Mouse (Mus musculus) hindbrain, embryonic 12.5 days (tissue): ENCODE measurements around the gene Trim71. TPM values are rescaled to one million over a fixed set of nuclear protein-coding genes. Genes with fewer than 3 reads are reported as not detected.

ENCODE experiments used
- polyA plus RNA-seq: library from polyadenylated mRNA; unstranded; fragments of >200 nt; fragmentation: Nextera tagmentation; extraction: Ambion mirVana; gene quantifications from 2 replicates; pipeline ENCODE4 v1.2.1, GENCODE M21; 2016

Gene Trim71
- polyA plus RNA-seq, 1 experiment from 2014 or later = 1.3 TPM

Other genes with a start within 250 kb of the Trim71 start
- gene Bcl2a1c, start 234.2 kb downstream of the Trim71 start, polyA plus RNA-seq = not detected in 2 replicates
- gene Crtap, start 173.7 kb downstream of the Trim71 start, polyA plus RNA-seq = 68.4 and 73.9 TPM in 2 replicates
- gene Glb1, start 163.3 kb downstream of the Trim71 start, polyA plus RNA-seq = 26.0 and 27.9 TPM in 2 replicates
- gene Tmppe, start 163.3 kb downstream of the Trim71 start, polyA plus RNA-seq = 9.1 and 10.3 TPM in 2 replicates
- not detected in 2 replicates for gene Ccr4, start 59.5 kb downstream of the Trim71 start, polyA plus RNA-seq
- gene C130032M10Rik, start 48.7 kb downstream of the Trim71 start, polyA plus RNA-seq = 0.31 and 0.46 TPM in 2 replicates
- 67.2 and 71.9 TPM in 2 replicates for gene Cnot10, start 75.8 kb upstream of the Trim71 start, polyA plus RNA-seq
- 124 and 125 TPM in 2 replicates for gene Dync1li1, start 124.4 kb upstream of the Trim71 start, polyA plus RNA-seq
- gene Cmtm6, start 166.7 kb upstream of the Trim71 start, polyA plus RNA-seq = 25.8 and 26.0 TPM in 2 replicates
- 43.9 and 50.9 TPM in 2 replicates for gene Cmtm7, start 217.5 kb upstream of the Trim71 start, polyA plus RNA-seq